Comparison of ENCODE assay signal across 8 mouse cellular contexts in the genomic region with DNA sequence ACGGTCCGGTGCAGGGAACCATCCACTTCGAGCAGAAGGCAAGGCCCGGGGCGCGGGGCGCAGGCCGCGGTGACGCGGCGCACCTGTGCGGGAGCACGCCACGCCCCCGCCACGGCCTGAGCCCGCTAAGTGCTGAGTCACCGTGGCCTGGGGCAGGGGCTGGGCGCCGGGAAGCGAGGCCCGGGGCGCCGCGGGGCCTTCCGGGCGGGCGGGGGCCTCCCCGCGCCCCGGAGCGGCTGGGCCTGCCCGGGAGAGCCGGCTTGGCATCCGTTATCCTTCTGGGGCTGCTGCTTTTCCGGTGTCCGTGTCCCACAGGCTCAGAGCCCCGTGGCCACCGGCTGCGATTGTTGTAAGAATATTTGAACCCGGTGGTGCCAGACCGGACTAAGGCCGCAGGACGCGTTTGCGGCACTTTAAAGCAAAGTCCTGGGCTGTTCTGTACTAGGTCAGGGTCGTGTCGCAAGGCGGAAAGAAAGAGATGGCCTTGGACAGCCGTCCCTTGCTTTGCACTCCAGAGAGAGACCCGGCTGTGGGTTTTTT. TPM values are rescaled to one million over a fixed set of nuclear protein-coding genes. Genes with fewer than 3 reads are reported as not detected.
DNase-seq lines count a peak whose midpoint lies in the region; ATAC-seq and TF ChIP-seq lines count a peak whose summit lies in the region.

No protein-coding gene starts in this region.

- TF ChIP-seq EP300 in liver, embryonic 14.5 days (IDR thresholded peaks at IDR 0.05; ENCODE audit: low read depth) = no peak

- H3K9me3 ChIP-seq in hindbrain, embryonic 12.5 days (replicated peaks) = no peaks in the 10 kb centered on the region
- no peaks in the 10 kb centered on the region for H3K9me3 ChIP-seq in liver, embryonic 14.5 days (ENCODE audit: control insufficient read depth, low read length)

- peak overlapping the region; percentile 93 for H3K9ac ChIP-seq in hindbrain, embryonic 12.5 days
- H3K9ac ChIP-seq in liver, embryonic 14.5 days (replicated peaks) = peak overlapping the region; percentile 91

- peak; percentile 37 for ATAC-seq in activated CD4-positive, CD25-positive, alpha-beta regulatory T cell, adult 4 months
- ATAC-seq in erythroblast, adult 5-6 weeks (replicated peaks; ENCODE audit: low FRiP score, poor library complexity, severe bottlenecking) = peak; percentile 68
- peak; percentile 86 for ATAC-seq in hindbrain, embryonic 12.5 days (ENCODE audit: low FRiP score)
- peak; percentile 81 for ATAC-seq in liver, embryonic 14.5 days (ENCODE audit: insufficient read depth)
- ATAC-seq in neutrophil, adult 5-6 weeks (ENCODE audit: extremely low read depth, insufficient number of reproducible peaks, low FRiP score, poor library complexity, severe bottlenecking) = peak; percentile 20; the same call in 1 of the 2 replicates

- H3K4me1 ChIP-seq in hindbrain, embryonic 12.5 days = peaks cover 24% of the 10 kb centered on the region
- H3K4me1 ChIP-seq in liver, embryonic 14.5 days (replicated peaks; ENCODE audit: control insufficient read depth in 2 of 2, insufficient read depth in 2 of 2, low read length in 1 of 2) = peaks cover 24 to 29% of the 10 kb centered on the region in 2 experiments

- H3K27ac ChIP-seq in hindbrain, embryonic 12.5 days = peak overlapping the region; percentile 90
- peak overlapping the region; percentile 89 for H3K27ac ChIP-seq in liver, embryonic 14.5 days

- DNase-seq in left cerebral cortex, adult 11 months (ENCODE audit: low spot score) = peak; percentile 30
- DNase-seq in left cerebral cortex, postnatal 10 days (ENCODE audit: extremely low spot score in 1 of 2, low spot score in 2 of 2) = no peak
- peak; percentile 30 to 57 (median 56) for DNase-seq in liver, embryonic 14.5 days (ENCODE audit: low read depth in 3 of 3, low spot score in 3 of 3)
- DNase-seq in thymus, postnatal 36 days = no peak

- no peak for TF ChIP-seq CTCF in liver, embryonic 14.5 days (IDR thresholded peaks at IDR 0.05; ENCODE audit: low read depth)

- intact Hi-C loops in left cerebral cortex, postnatal 10 days (cut with DNase I) = no loop called here

- H3K4me2 ChIP-seq in hindbrain, embryonic 12.5 days (replicated peaks) = peak overlapping the region; percentile 71
- peak overlapping the region; percentile 91 for H3K4me2 ChIP-seq in liver, embryonic 14.5 days (ENCODE audit: low read depth)

- H3K27me3 ChIP-seq in hindbrain, embryonic 12.5 days = no peaks in the 10 kb centered on the region
- H3K27me3 ChIP-seq in liver, embryonic 14.5 days (ENCODE audit: control insufficient read depth, insufficient read depth, low read length) = no peaks in the 10 kb centered on the region

- H3K36me3 ChIP-seq in hindbrain, embryonic 12.5 days = peaks cover 23% of the 10 kb centered on the region
- H3K36me3 ChIP-seq in liver, embryonic 14.5 days (replicated peaks; ENCODE audit: control insufficient read depth, insufficient read depth, low read depth) = peaks cover 32% of the 10 kb centered on the region

- peak overlapping the region; percentile 93 for H3K4me3 ChIP-seq in hindbrain, embryonic 12.5 days
- peak overlapping the region; percentile 66 to 90 for H3K4me3 ChIP-seq in liver, embryonic 14.5 days (ENCODE audit: insufficient read depth in 1 of 2, low read depth in 2 of 2, low read length in 2 of 2)

- under 1% methylated on average over 49 of the region's 52 CpGs for WGBS in hindbrain, embryonic 12.5 days
- under 1% methylated on average over 47 of the region's 52 CpGs for WGBS in liver, embryonic 14.5 days (ENCODE audit: insufficient replicate concordance)

RNA-seq across cellular contexts. Expression of gene Sod1, which starts 0.4 kb away (rescaled TPM):
- total RNA-seq in left cerebral cortex, postnatal 10 days (2021) = 100 to 1,000 TPM; 354 to 355 TPM
- 1,000 to 10,000 TPM; 1,344 to 1,485 TPM for polyA plus RNA-seq in activated CD4-positive, CD25-positive, alpha-beta regulatory T cell, adult 4 months (2017; shearing (Covaris generic))
- total RNA-seq in erythroblast, adult 5-6 weeks (2015; ENCODE audit: low replicate concordance) = 182 and 255 TPM in 2 replicates
- 152 and 196 TPM in 2 replicates for total RNA-seq in erythroblast, adult 5-6 weeks (2017; ENCODE audit: low replicate concordance)
- polyA plus RNA-seq in hindbrain, embryonic 12.5 days (2016; fragmentation: Nextera tagmentation; extraction: Ambion mirVana) = 702 and 781 TPM in 2 replicates
- 623 and 753 TPM in 2 replicates for polyA plus RNA-seq in liver, embryonic 14.5 days (2012; rRNA removed)
- polyA plus RNA-seq in liver, embryonic 14.5 days (2014; fragmentation: Nextera tagmentation; extraction: Ambion mirVana) = 1,393 and 1,455 TPM in 2 replicates
- total RNA-seq in neutrophil, adult 5-6 weeks (2017) = 234 and 238 TPM in 2 replicates

Comparison
In these comparisons a context has a peak if more than half of its experiments do, and no peak if none do; other contexts are left out.
1. DNase-seq: peak in left cerebral cortex, adult 11 months (single experiment) and liver, embryonic 14.5 days (3 of 3); none in left cerebral cortex, postnatal 10 days (0 of 2) and thymus, postnatal 36 days (0 of 2).
2. ATAC-seq: peak in every context shown above with its lines; median percentile 86 in hindbrain, embryonic 12.5 days; 81 in liver, embryonic 14.5 days; 68 in erythroblast, adult 5-6 weeks; 37 in activated CD4-positive, CD25-positive, alpha-beta regulatory T cell, adult 4 months; 20 in neutrophil, adult 5-6 weeks.